Mouse (Mus musculus): ENCODE results near the gene Tceal8.
"Not testable (repeated sequence)": the region's sequence is repeated elsewhere in the genome, so short reads cannot be mapped to it uniquely, and the experiment has no call there.

Tceal8 gene

GRCm38 (mm10) chrX:136172118-136172551 is at the start of gene Tceal8:
Gene Tceal8 (minus strand): TSS chrX:136172342.
- in situ Hi-C loops (cut with MboI; ENCODE audit: low sequenced_read_pairs): no loop called here

- in situ Hi-C loops (cut with MboI; ENCODE audit: low sequenced_read_pairs): no loop called here
Observed at GRCm38 (mm10) chrX:136216303-136216702, 44.2 kb upstream of the Tceal8 start.

- in situ Hi-C loops (cut with MboI; ENCODE audit: low sequenced_read_pairs): not testable (repeated sequence)
Observed at GRCm38 (mm10) chrX:136214729-136215677, 42.9 kb upstream of the Tceal8 start, which contains the start of the genes Tceal7 and Bex1. Gene Tceal7 (plus strand): TSS chrX:136214779. Gene Bex1 (minus strand): TSS chrX:136215513.

DNA sequence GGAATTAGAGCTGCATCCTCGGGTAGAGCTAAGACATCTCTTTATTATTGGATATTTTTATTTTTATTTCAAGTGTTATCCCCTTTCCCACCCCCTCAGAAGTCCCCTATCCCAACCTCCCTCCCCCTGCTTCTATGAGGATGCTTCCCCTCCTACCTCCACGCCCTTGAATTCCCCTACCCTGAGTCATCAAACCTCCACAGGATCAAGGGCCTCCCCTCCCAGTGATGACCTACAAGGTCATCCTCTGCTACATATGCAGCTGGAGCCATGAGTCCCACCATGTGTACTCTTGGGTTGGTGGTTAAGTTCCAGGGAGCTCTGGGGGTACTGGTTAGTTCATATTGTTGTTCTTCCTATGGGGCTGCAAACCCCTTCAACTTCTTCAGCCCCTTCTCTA is 41.3 kb upstream of the Tceal8 start:
- in situ Hi-C loops (cut with MboI; ENCODE audit: low sequenced_read_pairs): no loop called here

- in situ Hi-C loops (cut with MboI; ENCODE audit: low sequenced_read_pairs): no loop called here
Observed at GRCm38 (mm10) chrX:136204406-136204805, 32.3 kb upstream of the Tceal8 start.

GRCm38 (mm10) chrX:136203664-136204066 is 31.5 kb upstream of the Tceal8 start, which contains the start of gene Tceal5:
Gene Tceal5 (minus strand): TSS chrX:136203876.
- in situ Hi-C loops (cut with MboI; ENCODE audit: low sequenced_read_pairs): no loop called here

DNA sequence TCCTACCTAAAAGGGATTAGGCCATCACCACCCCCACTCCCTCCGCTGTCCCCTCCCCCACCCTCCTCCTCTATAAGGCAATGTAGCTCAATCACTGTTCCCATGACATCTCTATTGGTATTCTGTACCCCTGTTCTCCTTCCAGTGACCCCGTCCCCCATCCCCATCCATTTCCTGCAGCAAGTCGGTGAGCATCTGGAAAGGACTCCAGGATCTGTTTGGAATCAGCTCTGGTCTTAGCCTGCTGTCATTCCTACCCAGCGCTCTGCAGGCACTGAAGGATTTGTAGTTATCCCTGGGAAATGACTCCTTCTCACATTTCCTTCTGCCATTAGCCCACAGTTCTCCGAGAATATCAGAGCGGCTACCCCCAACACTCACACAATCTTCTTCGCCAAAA is 31.1 kb upstream of the Tceal8 start:
- in situ Hi-C loops (cut with MboI; ENCODE audit: low sequenced_read_pairs): no loop called here

- in situ Hi-C loops (cut with MboI; ENCODE audit: low sequenced_read_pairs): no loop called here
Observed at GRCm38 (mm10) chrX:136196873-136197272, 24.7 kb upstream of the Tceal8 start.

- in situ Hi-C loops (cut with MboI; ENCODE audit: low sequenced_read_pairs): no loop called here
Observed at GRCm38 (mm10) chrX:136195193-136195944, 23.2 kb upstream of the Tceal8 start.

- in situ Hi-C loops (cut with MboI; ENCODE audit: low sequenced_read_pairs): no loop called here
Observed at GRCm38 (mm10) chrX:136183107-136183506, 11.0 kb upstream of the Tceal8 start.

- in situ Hi-C loops (cut with MboI; ENCODE audit: low sequenced_read_pairs): no loop called here
Observed at GRCm38 (mm10) chrX:136180897-136181553, 8.9 kb upstream of the Tceal8 start.

GRCm38 (mm10) chrX:136172786-136173185 is 644 bp upstream of the Tceal8 start:
- in situ Hi-C loops (cut with MboI; ENCODE audit: low sequenced_read_pairs): no loop called here

- in situ Hi-C loops (cut with MboI; ENCODE audit: low sequenced_read_pairs): no loop called here
Observed at GRCm38 (mm10) chrX:136171189-136172117, 689 bp downstream of the Tceal8 start.

GRCm38 (mm10) chrX:136170625-136171024 is 1.5 kb downstream of the Tceal8 start:
- in situ Hi-C loops (cut with MboI; ENCODE audit: low sequenced_read_pairs): no loop called here

DNA sequence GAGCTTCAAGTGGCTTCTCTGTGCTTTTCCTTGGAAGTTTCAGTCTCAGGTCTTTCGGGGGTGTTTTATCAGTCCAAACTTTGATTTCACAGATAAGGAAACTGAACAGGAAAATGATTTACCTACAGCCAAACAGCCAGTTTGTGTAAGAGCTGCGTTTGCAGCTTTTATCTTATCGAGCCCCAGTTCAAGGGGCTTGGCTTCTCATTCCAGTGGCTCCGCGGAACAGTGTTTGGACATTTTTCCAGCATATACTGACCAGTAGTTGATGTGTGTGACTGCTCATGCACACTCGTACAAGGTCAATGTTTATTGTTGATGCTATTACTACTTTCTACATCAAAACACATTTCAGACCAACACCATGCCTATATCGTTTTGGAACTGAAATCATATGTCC is 27.9 kb downstream of the Tceal8 start:
- in situ Hi-C loops (cut with MboI; ENCODE audit: low sequenced_read_pairs): no loop called here

DNA sequence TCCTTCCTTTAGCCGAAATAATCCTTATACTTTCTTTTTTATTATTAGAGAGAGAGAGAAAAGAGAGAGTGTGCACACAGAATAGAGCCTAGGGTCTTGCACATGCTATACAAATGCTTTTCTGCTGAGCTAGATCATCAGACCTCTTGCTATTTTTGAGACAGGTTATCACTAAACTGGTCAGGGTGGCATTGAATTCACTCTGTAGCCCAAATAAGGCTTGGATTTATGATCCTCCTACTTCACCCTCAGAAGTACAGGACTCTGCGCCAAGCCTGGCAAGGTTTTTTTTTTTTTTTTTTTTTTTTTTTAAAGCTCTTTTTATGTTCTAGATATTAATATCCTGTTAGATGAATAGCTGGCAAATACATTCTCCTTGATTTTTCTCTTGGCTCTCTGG is 28.4 kb downstream of the Tceal8 start:
- in situ Hi-C loops (cut with MboI; ENCODE audit: low sequenced_read_pairs): no loop called here

DNA sequence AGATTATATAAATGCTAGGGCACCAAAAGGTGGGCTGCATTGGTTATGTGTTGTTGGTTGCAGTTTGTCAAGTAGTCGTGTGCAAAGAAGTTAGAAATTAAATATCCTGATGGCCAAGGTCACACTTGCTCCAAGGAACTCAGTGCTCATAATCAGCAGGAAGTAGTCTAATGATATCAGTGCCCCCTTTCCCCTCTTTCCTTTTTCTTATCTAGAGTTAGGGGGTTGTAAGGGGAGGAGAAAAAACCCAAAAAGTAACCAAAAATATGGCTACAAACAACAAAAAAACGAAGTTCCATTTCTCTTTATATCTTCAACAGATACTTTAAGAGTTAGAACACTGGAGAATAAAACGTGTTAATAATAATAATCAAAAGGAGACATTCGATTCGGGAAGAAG is 30.8 kb downstream of the Tceal8 start:
- in situ Hi-C loops (cut with MboI; ENCODE audit: low sequenced_read_pairs): no loop called here

GRCm38 (mm10) chrX:136139640-136140004 is 32.5 kb downstream of the Tceal8 start:
- in situ Hi-C loops (cut with MboI; ENCODE audit: low sequenced_read_pairs): not testable (repeated sequence)

DNA sequence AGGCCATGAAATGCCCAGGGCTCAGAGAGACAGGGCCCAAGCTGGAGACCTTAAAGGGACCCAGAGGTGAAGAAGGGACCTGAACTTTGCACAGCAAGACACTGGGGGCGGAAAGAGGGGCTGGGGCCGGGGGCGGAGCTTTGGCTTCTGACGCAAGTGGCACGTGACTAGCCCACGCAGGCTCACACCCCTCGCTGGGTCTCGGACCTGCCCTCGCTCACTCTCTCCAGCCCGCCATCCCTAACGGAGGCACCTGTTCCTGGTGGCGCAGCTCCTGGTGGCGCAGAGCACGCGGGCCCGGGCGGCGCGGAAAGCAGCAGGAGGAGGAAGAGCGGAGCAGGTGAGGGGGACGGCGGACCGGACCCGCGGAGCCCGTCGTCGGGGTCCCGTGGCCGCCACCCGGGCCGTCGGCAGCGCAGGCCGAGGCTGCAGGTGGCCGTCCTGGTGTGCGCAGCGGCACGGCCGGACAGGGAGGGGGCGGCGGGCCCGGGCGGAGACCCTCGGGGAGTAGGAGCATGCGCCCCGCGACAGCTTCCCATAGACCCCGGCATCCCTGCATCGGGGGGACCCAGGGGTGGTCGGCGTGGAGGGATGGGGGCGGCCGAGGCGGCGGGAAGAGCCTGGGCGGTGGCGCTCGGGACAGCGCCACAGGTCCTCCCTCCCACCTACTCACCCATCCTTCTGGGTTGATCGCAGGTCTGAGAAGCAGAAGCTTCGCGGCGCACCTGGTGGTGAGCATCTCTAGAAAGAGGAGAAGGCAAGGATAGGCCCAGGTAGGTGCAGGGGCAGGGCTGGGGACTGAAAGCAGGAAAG is 33.1 kb downstream of the Tceal8 start, which contains the start of gene Bex4:
Gene Bex4, plus strand, starts transcription at position 170 of the 813 bp plus-strand sequence.
- in situ Hi-C loops (cut with MboI; ENCODE audit: low sequenced_read_pairs): not testable (repeated sequence)

Measured in CH12F3 (cell line).